Mouse (Mus musculus) small intestine, adult 10 weeks (tissue): ENCODE data around the gene Zfp934. TPM values are rescaled to one million over a fixed set of nuclear protein-coding genes. Genes with fewer than 3 reads are reported as not detected.

ENCODE experiments used
- polyA plus RNA-seq: library from polyadenylated mRNA; stranded (reverse); fragments of 350-450 nt; fragmentation: Illumina TruSeq; extraction: RNeasy Lipid Tissue Mini Kit (QIAGEN cat#74804); gene quantifications from one replicate; pipeline ENCODE4 v1.2.3, GENCODE M21; 2014; ENCODE audit warnings: low replicate concordance

Gene Zfp934
- 31.4 TPM for polyA plus RNA-seq

DNA sequence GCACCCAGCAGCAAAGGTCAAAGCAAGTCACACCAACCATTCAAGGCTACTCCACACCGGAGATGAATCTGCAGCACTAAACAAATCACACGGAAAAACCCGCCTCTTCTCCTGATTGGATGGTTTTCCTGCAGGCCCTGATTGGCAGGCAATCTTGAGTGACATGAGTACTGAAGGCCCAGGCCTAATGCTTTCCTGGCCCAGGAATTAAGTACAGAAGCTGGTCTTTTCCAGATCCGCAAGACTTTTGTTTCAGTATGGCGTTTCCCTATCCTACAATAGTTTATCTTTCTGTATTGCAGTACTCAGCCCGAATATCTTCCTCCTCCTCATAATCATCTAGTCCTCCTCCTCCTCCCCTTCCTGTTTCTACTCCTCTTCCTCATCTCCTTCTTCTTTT is at the start of gene Zfp934:
Gene Zfp934 (minus strand): TSS at position 101 of the 400 bp plus-strand sequence.

GRCm38 (mm10) chr13:62558189-62559110 is 12.5 kb downstream of the Zfp934 start, which contains the start of gene Zfp935:
Gene Zfp935, minus strand, starts transcription at chr13:62558511.

GRCm38 (mm10) chr13:62466424-62467334 is 104.3 kb downstream of the Zfp934 start, which contains the start of gene Gm49359:
Gene Gm49359, minus strand, starts transcription at chr13:62466832.

Other genes with a start within 250 kb of the Zfp934 start
- gene Gm3604, start 188.0 kb downstream of the Zfp934 start, polyA plus RNA-seq = 11.0 TPM
- 47.1 TPM for gene Gm49359, start 104.4 kb downstream of the Zfp934 start, polyA plus RNA-seq
- gene Zfp935, start 12.7 kb downstream of the Zfp934 start, polyA plus RNA-seq = 19.4 TPM
- 11.5 TPM for gene 6720489N17Rik, start 53.0 kb upstream of the Zfp934 start, polyA plus RNA-seq
- gene Platr25, start 189.5 kb upstream of the Zfp934 start, polyA plus RNA-seq = 32.2 TPM
- gene Gm5141, start 214.6 kb upstream of the Zfp934 start, polyA plus RNA-seq = 10.4 TPM